Mouse (Mus musculus): ENCODE results near the gene Lhb. TPM values are rescaled to one million over a fixed set of nuclear protein-coding genes. Genes with fewer than 3 reads are reported as not detected.
A peak's percentile ranks its signal among the peaks of the same experiment; 100 is the strongest.

Gene Lhb
- total RNA-seq, 1 experiment from 2014 or later = not detected

- DNase-seq = no peak
These were observed 6.5 kb upstream of the Lhb start for GRCm38 (mm10) chr7:45413864-45414739.

- DNase-seq = no peak
These were observed 5.8 kb upstream of the Lhb start for GRCm38 (mm10) chr7:45414740-45415224.

- no peak for DNase-seq
These were observed 5.0 kb upstream of the Lhb start for GRCm38 (mm10) chr7:45415636-45416035.

- no peak for DNase-seq
These were observed 2.6 kb upstream of the Lhb start for GRCm38 (mm10) chr7:45417962-45418492.

GRCm38 (mm10) chr7:45419859-45420614 lies 583 bp upstream of the Lhb start:
- no peak for DNase-seq

GRCm38 (mm10) chr7:45421194-45421593 lies 574 bp downstream of the Lhb start:
- no peak for DNase-seq

- DNase-seq = no peak
These were observed 5.9 kb downstream of the Lhb start for GRCm38 (mm10) chr7:45426556-45426955.

- no peak for DNase-seq
These were observed 13.2 kb downstream of the Lhb start for GRCm38 (mm10) chr7:45433835-45434202.

GRCm38 (mm10) chr7:45434203-45435015 lies 13.8 kb downstream of the Lhb start, which contains the start of gene Gys1:
Gene Gys1, plus strand, starts transcription at chr7:45434844.
- peak; percentile 100 for DNase-seq

- DNase-seq = no peak
These were observed 14.4 kb downstream of the Lhb start for GRCm38 (mm10) chr7:45435038-45435437.

- DNase-seq = no peak
These were observed 15.8 kb downstream of the Lhb start for GRCm38 (mm10) chr7:45436444-45436843.

- DNase-seq = no peak
These were observed 16.4 kb downstream of the Lhb start for GRCm38 (mm10) chr7:45437046-45437445.

- DNase-seq = no peak
These were observed 17.1 kb downstream of the Lhb start, which contains the start of gene Ruvbl2 for GRCm38 (mm10) chr7:45437521-45438276. Gene Ruvbl2, minus strand, starts transcription at chr7:45438096.

- DNase-seq = no peak
These were observed 23.2 kb downstream of the Lhb start for GRCm38 (mm10) chr7:45443526-45444420.

GRCm38 (mm10) chr7:45446589-45446988 lies 26.0 kb downstream of the Lhb start:
- DNase-seq = no peak

GRCm38 (mm10) chr7:45447325-45447990 lies 26.8 kb downstream of the Lhb start:
- DNase-seq = no peak

- DNase-seq = no peak
These were observed 29.4 kb downstream of the Lhb start for GRCm38 (mm10) chr7:45449974-45450373.

- DNase-seq = peak; percentile 87
These were observed 30.8 kb downstream of the Lhb start for GRCm38 (mm10) chr7:45451344-45451982.

- DNase-seq = no peak
These were observed 34.4 kb downstream of the Lhb start for GRCm38 (mm10) chr7:45454971-45455370.
